Mouse (Mus musculus): ENCODE data around the gene Hes2.

Gene Hes2

GRCm38 (mm10) chr4:152186205-152187082, 27.8 kb downstream of the Hes2 start:
- no peak for DNase-seq

DNA sequence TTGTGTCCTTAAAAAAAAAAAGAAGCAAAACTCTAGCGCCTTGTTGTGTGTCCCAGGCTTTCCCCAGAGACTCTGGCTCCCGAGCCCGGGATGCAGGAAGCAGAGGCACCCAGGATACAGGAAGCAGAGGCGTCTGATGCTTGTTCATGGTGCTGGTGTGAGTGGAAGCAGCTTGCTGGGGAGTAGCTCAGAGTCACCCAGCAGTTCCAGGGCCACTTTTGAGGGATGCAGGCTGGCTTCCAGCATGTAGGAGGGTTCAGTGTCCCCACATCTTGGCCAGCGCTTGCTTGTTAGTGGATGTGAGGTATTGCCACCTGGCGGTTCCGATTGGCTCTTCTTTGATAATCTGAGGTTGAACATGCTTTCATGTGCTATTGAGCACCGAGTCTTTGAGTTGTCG, 28.5 kb downstream of the Hes2 start:
- no peak for DNase-seq

DNA sequence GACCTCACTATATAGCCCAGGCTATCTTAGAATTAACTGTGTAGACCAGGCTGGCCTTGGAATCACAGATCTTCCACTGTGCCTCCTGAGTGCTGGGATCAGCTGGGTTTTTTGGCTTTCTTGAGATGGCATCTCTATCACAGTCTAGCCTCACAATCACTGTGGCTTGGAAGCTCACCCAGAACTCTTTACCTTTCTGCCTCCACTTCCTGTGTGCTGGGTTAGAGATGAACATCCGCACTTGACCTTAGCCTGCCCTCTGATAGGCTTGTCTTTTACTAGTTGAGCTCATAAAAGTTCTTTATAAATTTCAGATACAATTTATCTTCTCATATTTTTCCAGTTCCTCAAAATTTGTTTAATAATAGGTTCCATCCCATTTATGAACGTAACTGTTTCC, 30.0 kb downstream of the Hes2 start:
- no peak for DNase-seq

GRCm38 (mm10) chr4:152189071-152189470, 30.4 kb downstream of the Hes2 start:
- DNase-seq = no peak

DNA sequence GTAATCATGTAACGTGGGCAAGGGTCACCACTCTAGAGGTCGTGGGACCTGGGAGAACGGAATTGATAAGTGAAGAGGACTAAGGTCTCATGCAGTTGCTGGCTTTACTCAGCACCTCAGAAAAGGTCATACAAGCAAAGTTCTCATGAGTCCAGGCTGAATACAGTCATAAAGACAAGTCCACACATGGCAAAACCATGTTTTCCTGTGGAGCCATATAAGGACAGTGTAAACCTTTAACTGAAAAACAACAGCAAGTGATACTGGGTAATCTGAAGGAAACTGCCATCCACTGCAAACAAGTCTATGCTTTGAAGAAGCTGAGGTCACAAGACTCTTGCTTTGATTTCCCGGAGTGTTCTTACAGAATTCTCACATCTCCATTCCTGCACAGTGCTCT, 31.0 kb downstream of the Hes2 start:
- DNase-seq = no peak

GRCm38 (mm10) chr4:152190096-152190653, 31.5 kb downstream of the Hes2 start:
- no peak for DNase-seq

DNA sequence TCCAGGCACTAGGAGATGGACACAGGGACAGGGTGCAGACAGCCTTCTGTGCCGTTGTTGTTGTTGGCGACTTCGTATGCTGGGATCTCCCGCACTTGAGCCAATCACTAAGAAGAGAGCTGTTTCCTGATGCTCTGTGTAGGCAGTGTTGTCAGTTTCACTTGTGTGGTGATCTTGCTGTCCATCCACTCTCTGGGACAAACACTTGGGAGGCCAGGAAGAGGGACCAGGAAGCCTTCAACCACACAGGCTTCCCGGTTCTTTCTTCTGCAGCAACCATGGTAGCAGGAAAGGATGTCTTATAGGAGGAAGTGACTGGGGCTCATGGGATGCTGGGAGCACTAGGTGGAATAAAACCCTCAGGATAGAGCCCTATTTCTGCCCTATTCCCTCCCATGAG, 32.0 kb downstream of the Hes2 start:
- DNase-seq = no peak

DNA sequence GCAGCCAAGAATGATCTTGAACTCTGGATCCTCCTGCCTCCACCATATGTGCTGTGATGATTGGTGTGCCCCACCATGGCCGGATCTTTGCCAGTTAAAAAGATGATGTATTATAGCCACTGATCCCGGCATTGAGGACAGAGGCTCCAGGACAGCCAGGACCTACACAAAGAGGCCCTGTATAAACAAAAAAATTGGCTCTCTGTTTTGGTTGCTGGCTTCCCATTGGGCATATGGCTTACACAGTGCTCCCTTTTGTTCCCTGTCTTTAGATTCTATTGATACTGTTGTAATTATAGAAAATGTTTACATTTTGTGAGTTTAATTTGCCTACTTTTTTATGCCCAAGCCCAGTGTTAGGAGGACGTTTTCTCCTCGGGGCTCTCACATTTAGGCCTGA, 33.9 kb downstream of the Hes2 start:
- DNase-seq = no peak

DNA sequence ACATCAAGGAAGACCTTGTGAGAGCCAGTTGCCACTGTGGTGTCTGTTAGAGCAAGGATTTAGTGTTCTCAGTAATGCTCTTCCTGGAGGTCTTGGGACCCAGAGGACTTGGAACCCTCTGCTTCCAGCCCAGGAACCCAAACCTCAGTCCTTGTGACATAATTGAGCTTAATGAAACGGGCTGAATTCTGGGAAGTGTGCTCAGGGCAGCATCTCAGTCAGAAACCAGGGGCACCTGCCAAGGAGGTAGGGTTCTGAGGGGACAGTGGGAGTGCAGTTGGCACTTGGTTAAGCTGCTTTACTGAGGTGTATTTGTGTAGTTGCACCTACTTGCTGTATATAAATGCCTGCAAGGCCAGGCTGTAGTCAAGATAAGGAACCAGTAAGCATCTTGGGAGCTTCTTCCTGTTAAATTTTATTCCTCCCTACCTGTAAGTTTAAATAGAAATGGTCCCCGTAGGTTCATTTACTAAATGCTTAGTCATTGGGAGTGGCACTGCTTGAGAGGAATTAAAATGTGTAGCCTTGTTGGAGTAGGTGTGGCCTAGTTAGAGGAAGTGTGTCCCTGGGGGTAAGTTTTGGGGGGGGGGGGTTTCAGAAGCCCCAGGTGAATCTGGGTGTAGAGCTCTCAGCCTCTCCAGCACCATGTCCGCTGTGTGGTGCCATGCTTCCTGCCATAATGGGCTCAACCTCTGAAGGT, 36.0 kb downstream of the Hes2 start:
- no peak for DNase-seq

DNA sequence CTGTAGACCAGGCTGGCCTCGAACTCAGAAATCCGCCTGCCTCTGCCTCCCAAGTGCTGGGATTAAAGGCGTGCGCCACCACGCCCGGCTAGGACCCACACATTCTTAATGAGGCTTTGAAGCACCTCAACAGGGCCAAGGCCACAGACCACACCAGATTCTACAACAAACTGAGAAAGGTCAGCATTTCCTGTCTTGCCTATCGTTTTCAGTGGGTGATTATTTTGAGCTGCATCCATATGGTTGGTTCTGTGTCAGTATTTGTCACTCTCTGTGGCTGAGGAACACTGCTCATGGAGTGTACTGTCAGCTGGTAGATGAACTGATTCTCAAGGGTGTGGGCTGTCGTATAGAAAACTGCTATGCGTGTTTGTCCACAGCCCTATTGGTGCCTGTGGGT, 37.6 kb downstream of the Hes2 start:
- no peak for DNase-seq

DNA sequence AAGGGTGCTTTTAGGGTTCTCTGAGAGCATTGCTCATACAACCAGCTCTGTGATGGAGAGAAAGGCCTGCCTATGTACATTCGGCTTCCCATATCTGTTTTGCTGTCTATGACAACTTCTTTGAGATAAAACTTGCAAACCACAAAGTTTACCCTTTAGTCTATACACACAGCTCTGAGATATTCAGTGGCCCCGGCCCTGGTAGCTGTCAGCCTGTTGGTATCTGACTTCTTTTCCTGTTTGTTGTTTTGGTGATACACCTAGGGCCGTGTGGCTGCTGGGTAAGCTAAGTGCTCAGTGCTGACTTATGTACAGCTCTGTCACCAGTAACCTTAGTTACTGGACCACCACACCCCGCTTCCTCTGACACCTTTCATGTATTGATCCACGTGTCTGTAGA, 38.9 kb downstream of the Hes2 start:
- DNase-seq = no peak

DNA sequence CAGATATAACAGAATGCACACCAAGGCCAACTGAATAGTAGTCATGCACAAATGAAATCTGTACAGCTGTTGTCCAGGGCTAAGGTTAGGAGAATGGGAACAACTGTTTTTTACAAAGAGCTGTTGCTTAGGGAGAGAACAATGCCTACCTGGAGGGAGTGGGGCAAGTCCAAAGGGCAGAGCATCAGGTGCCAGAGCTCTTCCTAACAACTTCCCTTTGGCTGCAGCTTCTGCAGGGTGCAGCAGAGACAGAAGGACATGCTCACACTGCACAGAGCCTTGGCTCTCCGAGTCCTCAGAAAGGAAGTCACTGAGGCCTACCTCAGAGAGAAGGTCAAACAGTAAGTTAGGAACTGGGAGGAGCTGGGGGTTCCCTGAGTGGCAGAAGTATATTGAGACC, 41.0 kb downstream of the Hes2 start:
- DNase-seq = no peak

DNA sequence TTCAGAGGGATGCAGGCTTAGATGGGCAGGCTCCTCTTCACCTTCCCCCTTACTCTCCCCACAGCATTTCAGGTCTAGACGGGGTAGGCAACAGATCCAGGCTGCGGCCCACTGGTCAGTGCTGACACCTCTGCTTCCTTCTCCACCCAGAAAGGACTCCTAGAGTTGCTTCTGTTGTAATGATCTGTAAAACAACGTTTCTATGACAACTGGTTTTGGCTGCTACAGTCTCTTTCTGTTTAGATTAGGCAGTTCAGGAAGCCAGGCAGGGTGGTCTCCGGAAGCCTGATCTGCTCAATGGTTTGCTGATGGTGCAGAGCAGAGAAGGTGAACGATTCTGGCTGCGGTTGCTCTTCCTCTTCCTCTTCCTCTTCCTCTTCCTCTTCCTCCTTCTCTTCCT, 42.8 kb downstream of the Hes2 start:
- DNase-seq = no peak

- DNase-seq = no peak
Observed at GRCm38 (mm10) chr4:152202418-152202817, 43.8 kb downstream of the Hes2 start.

DNA sequence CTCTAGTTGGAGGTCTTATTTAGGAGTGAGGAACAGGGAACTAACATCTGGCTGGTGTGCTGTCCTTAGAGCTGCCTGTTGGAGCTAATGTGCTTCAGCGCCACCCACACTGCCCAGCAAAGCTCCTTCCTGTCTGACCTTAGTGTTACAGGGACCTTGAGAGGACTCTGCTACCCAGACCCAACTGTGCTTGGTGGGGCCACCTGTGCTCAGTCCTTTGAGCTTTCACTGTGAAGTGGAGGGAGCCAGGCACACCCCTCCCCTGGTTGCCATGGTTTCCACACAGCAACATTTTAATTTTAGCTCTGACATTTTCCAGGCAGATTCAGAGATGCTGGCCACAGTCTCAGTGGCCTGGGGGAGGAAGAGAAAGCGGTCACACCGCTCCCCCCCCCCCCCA, 44.2 kb downstream of the Hes2 start:
- peak; percentile 43 for DNase-seq

DNA sequence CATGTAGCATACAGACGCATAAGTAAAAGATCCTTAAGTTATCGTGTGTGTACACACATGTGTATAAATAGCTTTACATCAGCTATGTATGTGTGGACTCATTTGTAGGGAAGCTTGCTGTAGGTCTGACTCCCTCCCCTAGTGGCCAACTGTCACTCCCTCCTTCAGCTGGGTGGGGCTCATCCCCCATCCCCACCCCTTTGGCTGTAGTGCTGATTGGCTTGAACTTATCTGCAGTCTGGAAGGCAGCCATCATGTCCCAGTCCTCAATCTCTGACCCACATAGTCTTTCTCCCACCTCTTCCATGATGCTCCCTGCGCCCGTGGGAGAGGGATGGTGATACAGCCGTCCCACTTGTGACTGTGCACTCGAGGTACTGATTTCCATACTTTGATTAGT, 46.0 kb downstream of the Hes2 start:
- no peak for DNase-seq

GRCm38 (mm10) chr4:152206199-152206598, 47.5 kb downstream of the Hes2 start:
- DNase-seq = no peak

GRCm38 (mm10) chr4:152209623-152210022, 51.0 kb downstream of the Hes2 start:
- no peak for DNase-seq
